Mouse (Mus musculus): ENCODE measurements around the gene Tcf20. TPM values are rescaled to one million over a fixed set of nuclear protein-coding genes. Genes with fewer than 3 reads are reported as not detected.

The Tcf20 gene
- total RNA-seq (2021) = 10 to 100 TPM; 60.7 to 67.9 TPM

DNA sequence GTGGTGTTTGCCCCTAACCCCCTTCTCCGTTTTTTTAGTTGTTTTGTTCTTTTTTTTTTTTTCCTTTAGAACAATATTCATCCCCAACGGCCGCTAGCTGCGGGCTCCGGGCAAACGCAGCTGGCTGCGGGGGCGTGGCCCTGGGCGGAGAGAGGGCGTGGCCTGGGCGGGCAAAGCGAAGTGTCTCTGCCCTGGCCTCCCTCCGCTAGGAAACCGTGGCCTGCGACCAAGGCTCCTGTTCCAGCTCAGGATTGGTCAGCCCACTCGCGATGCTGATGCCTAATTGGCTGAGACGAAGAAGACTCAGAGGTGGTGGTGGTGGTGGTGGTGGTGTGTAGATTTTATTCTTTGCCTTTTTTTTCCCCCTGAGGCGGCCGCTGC is at the start of gene Tcf20:
Tcf20 (minus strand) TSS at position 141 of the 381 bp plus-strand sequence.
- intact Hi-C loops (cut with DNase I) = loop anchor here (5.0 kb wide), 1 partner anchor 50 kb away; no protein-coding TSS in a partner anchor
- DNase-seq = peak; percentile 96 to 97

DNA sequence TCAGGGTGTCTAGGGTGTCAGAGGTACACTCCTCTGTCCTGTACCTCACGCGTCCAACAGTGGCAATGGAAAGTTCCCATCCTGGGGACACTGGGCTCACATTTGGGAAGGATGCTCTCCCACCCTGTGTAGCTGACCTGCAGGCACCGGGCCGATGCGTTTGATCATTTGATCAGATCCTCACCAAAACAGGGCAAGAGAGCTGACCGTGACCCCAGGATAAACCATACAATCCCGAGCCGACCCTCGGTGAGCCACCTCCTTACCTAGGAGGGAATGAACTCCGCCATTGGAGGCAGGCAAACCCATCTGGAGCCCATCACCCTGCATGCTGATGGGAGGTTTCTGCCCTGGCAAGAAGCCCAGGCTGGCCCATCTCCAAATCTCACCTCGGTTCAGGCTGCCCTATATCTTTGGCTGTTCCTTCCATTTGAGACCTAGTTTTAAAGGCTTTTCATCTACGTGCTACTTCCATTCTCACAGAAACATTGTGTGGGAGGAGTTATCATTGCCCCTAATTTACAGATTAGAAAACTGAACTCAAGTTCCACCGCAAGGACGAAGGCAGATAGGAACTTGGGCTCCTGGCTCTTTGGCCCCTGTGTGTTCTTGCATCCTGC is 49.3 kb upstream of the Tcf20 start:
- intact Hi-C loops (cut with DNase I) = loop anchor here (1.0 to 5.0 kb wide), 5 partner anchors 33 to 223 kb away; partner anchors contain the start of gene Tcf20
- peak; percentile 80 to 83 for DNase-seq

DNA sequence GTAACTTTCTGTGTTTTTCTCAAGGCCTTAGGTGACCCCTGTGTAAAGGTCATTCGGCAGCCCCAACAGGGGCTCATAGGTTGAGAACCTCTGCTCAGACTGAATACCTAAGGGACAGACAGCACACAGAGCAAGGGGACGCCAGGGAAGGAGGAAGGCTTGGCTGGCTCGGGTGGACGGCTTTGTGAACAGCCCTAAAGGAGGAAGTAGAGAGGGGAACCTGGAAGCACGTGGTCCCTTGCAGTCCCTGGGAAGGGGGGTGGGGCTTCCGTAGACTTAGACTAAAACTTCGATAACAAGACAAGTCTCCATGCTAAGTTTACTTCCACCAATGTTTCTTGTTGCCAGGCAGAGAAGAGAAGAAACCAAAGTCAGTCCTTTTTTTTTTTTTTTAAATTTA is 48.4 kb upstream of the Tcf20 start:
- intact Hi-C loops (cut with DNase I) = loop anchor here (2.0 to 5.0 kb wide), 3 partner anchors 49 to 129 kb away; partner anchors contain the start of gene Tcf20
- peak in 1 of 2 experiments; percentile 33 for DNase-seq

DNA sequence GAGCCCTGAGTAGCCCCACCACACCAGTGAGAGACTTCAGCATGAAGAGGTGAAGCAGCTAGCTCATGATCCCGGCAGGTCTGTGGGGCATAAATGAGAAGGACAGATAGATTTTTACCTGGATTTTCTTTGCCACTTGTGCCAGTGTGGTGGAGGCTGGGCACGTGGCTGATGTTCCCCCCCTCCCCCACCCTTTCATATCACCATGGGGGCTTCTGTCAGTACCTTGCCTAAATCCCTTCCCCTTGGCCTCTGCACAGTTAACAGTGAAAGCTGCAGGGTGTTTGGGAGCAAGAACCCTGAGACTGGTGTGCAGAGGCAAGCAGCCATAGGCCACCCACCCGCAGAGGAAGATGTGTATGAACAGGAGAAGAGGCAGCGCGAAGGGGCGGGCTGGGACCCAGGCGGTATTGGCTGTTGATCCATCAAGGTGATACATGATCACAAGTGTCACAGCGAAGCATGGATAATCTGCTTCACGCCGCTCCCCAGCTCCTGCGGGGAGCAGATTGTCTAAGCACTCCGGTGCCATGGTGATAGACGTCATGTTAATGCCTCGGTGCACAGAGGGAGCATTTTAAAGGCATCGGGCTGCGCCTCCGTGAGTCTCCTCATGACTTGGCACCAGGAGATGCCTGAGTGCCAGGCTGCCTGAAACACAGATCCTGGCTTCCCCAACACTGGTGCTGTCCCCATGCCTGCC is 46.8 kb upstream of the Tcf20 start:
- intact Hi-C loops (cut with DNase I) = no loop called here
- DNase-seq = no peak

DNA sequence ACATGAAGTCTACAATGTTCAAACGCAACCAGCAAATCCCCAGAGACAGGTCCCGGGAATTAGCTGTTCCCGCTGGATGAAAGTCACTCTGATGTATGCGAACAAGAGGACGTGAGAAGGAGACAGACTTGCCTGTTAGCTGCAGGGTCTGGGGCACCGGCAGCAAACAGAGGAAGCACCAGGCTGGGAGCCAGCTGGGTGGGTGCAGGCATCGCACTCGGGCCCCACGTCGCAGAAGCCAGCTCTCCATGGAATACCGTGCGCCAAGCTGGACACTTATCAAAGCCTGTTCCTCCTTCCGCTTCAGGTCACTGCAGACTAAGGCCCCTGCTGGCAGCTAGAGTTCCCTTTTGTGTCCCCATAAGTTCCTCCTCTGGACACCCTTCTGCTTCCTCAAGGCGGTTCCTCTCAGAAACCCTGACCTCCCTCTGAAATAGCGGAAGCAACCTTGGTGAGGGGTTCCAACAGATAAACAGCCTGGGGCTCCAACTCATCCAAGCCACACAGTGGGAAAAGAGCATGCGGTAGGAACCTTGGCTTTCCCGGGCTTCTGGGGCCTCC is 45.4 kb upstream of the Tcf20 start, which contains the start of gene Nfam1:
Nfam1 (minus strand) TSS at position 326 of the 561 bp plus-strand sequence.
- intact Hi-C loops (cut with DNase I) = no loop called here
- DNase-seq = peak; percentile 26 to 45

DNA sequence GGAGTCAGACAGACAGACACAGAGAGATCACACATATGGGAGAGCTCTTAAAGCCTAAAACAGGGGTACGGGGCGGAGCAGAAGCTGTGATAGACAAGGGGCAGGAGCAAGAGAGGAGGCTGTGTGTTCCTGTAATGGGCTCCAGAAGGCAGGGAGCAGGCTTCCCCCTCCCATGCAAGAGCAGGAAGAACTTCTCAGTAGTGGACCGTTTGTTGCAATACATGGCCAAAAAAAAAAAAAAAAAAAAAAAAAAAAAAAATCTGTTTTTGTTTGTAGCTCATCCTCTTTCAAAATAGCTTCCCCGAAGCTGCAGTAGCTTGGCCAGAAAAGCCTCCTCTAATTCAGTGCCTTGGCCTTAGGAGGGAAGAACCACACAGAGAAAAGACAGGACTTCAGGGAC is 43.2 kb upstream of the Tcf20 start:
- intact Hi-C loops (cut with DNase I) = no loop called here
- no peak for DNase-seq

DNA sequence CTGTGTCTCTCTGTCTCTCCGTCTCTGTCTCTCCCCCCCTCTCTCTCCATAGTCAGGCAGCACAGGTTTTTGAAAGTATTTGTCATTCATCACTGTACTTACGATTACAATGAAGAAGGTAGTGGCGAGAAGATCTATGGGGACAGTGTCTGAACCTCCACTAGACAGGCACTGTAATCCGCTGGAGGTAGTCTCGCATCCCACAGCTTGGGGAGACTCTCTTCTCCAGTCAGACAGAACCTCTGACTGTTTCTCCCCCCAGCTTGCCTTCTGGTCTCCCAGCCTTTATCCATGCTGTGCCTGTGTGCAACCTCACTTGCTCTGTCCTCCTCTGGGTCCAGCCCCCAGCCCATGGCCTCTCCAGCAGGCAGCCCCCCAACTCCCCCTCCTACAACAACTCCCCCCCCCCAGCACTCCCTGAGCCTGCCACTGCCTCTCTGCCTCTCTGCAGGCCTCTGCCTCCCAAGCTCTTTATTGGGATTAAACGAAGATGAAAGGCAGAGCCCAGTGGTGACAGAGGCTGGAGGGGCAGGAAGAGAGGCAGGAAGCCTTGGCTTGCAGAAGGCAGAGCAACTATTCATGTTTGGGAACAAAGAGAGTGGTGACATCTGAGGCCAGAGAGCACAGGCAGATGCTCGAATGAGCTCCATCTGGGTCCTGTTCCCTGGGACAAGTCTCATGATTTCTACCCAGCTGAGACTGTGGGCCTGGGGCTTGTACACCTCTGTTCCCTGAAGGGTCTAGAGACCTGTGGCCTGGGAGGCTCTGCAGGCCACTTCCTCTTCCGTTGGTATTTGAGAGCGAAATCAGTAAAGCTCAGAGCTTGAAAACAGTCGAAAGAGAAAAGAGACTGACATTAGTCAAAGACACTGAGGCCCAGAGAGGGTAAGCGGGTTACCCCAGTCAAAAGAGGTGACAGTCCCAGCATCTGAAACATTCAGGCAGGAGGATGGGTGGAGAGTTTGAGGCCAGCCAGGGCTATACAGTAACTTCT is 42.4 kb upstream of the Tcf20 start:
- intact Hi-C loops (cut with DNase I) = no loop called here
- peak in 1 of 2 experiments; percentile 20 for DNase-seq

DNA sequence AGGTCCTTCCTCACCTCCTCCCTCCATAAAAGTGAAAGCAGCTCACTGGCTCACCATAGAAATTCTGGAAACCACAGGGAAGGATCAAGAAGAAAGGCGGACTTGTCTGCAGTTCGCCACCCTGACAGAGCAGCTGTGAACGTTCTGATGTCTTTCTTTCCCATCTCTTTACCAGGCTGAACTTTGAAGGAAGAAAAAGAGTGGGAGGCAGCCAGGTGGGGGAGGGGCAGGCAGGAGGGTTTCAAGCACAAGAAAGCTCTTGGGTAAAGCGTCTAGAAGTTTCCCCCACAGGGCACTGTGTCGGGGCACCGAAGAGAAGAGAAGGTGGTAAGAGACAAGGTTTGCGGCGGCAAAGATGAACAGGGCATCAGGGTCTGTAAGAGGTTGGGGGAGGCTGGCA is 38.5 kb upstream of the Tcf20 start:
- no peak for DNase-seq
- intact Hi-C loops (cut with DNase I) = no loop called here

DNA sequence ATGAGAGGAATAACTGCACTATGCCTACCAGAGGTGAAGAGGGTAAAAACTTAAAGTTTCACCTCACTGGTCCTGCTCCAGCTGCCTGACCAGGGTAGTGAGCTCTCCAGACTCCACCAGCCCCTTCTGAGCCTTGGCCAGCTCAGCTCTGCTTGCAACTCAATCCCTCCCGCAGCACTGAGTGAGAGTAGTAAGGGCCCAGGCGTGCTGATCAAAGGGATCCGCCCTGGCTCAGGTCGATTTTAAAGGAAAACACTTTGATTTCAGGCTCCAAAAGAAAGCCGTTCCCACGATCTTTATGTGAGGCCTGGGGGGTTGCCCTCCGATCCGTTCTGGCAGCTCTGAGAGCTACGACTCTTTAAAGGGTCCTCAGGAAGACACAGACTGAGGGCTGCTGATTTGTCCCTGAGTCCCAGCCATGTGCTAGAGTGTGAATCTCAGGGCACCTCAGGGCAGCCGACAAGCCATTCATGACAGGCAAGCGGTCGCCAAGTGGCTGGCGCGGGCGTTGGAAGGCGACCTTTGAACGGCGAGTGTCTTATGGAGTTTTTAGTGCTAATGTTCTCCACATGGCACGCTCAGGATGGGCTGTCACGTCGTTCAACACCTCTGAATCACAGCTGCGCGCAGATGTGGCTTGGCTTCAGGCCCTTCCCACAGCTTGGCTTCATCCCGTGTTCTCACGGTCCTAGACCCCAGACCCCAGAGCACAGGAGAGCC is 37.5 kb upstream of the Tcf20 start:
- intact Hi-C loops (cut with DNase I) = no loop called here
- DNase-seq = peak; percentile 32 to 53

DNA sequence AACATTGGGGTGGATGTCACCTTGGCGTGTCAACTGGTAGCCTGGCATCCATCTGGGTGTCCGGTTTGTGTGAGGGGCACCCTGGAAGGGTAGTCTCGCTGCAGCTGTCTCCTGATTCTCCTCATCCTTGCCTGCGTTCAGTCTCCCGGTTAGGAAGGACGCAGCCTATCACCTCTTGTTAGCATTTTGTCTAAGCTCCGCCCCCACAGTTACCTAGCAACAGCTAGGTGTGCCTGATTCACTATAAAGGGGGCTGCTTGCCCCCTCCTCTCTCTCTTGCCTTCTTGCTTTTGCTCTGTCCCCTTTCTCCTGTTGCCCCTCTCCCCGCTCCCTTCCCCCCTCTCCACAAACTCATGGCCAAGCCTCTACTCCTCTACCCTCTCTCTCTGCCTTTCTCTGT is 35.3 kb upstream of the Tcf20 start:
- no peak for DNase-seq
- intact Hi-C loops (cut with DNase I) = no loop called here

DNA sequence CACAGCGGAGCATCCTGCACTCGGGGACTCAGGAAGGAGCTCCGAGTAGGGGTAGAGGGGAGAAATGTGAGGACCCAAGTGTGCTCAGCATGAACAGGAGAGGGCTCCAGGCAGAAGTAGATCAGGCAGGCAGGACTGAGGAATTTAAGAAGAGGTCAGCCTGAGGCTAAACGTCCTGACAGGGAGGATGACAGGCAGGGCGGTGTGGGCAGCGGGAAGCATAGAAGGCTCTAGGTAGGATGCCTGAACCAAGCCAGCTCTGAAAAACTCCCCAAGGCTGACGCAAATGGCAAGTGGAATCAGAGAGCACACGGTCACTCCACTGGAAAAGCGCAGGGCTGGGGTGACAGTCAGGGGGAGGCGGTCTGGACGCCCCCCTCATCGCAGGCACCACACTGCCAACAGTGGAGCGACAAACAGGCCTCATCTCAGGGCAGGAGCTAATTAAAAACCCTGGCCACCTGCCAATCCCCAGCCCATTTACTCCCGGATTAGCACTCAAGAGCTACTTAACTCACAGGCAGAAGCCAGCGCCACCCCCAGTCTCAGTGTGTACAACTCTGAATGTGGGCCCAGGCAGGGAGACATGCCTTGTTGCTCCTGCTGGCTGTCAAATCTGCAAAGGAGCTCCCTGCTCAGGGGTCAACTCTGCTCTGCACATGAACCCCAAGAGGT is 23.5 kb upstream of the Tcf20 start:
- DNase-seq = peak; percentile 69 to 80
- intact Hi-C loops (cut with DNase I) = no loop called here

DNA sequence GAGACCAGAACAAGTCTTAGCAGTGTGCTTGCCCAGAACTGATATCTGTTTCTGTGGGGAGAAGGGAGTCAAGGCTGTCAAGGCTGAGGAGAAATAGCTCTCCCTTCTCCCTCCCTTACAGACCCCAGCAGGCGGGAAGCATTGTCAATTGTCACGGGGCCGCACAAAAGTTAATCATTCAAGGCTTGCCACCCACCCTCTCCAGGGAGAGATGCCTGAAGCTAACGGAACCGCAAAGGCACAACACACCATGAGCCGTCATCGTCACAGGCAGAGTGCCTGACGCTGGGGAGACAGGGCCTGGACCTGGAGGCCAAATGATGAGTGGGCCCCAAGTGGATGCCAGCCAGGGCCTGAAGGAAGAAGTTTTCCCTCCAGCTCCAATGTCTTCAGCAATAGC is 22.8 kb upstream of the Tcf20 start:
- no peak for DNase-seq
- intact Hi-C loops (cut with DNase I) = no loop called here

DNA sequence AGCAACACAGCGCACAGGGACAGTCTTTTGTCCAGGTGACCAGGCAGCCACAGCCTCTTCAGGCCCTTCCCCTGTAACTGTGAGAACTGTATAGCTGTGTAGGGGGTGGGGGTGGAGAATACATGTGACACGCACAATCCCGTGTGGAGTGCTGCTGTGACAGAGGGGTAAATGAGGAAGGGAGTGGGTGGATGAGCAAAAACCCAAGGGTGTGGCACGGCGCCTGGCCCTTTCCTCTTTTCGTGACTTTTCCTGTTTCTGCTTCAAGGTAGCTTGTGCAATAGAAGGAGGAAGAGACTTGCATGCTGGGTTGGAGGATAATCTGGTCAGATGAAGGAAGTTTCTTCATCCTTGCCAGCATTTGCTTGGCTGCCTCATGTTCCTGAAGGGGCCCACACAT is 21.9 kb upstream of the Tcf20 start:
- intact Hi-C loops (cut with DNase I) = no loop called here

DNA sequence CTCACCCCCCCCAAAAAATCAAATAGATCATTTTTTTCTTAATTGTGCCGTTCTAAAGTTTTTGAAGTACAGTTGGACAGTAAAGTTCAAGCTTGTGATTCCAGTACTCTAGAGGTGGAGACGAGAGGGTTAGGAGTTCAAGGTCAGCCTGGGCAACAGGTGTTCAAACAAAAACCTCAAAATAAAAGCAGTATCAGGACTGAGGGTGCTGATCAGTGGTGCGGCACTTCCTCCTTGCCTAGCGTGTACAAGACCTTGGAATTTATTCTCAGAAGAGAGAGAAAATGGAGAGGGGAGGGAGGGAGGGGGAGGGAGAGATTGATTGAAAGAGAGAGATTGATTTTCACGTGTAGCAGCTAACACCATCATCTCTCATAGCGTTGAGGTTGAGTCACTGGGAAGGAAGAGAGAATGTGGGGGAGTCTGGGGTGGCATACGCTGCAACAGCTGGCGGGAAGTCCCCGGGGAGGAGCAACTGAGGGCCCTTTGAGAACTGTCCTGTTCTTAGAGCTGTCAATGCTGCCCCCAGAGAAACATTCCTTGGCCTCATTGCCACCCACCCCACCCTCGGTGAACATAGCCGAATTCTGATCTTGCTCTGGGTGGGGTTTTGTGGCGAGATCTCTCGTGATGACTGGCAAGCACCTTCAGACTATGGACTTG is 21.2 kb upstream of the Tcf20 start:
- DNase-seq = no peak

More for the DNA sequence above, 21.9 kb upstream of the Tcf20 start:
- DNase-seq = no peak

DNA sequence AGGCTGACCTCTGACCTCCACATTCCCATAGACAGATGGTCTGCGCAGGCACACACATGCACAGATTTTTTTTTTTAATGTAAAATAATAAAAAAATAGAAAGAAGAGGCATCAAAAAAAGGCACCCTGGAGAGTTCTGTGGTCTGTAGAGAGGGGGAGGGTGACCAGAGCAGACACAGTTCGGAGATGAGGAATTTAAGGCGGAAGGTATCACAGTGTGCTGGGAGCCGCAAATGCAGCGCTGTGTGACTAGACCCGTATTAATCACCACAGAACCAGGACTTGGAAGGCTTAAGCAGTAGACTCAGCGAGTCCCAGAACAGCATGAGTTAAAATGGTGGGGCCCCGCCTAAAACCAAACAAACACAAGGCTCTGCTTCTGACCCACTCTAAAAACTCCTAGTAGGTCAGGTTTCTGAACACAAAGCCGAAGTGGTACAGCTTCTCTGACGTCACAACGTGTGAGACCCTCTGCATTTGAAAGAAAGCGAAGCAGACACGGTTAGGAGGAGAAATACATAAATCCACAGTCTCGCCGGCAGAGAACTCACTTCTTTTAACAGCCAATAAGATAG is 19.8 kb upstream of the Tcf20 start:
- intact Hi-C loops (cut with DNase I) = no loop called here
- no peak for DNase-seq

More for the DNA sequence above, 21.2 kb upstream of the Tcf20 start:
- intact Hi-C loops (cut with DNase I) = no loop called here

DNA sequence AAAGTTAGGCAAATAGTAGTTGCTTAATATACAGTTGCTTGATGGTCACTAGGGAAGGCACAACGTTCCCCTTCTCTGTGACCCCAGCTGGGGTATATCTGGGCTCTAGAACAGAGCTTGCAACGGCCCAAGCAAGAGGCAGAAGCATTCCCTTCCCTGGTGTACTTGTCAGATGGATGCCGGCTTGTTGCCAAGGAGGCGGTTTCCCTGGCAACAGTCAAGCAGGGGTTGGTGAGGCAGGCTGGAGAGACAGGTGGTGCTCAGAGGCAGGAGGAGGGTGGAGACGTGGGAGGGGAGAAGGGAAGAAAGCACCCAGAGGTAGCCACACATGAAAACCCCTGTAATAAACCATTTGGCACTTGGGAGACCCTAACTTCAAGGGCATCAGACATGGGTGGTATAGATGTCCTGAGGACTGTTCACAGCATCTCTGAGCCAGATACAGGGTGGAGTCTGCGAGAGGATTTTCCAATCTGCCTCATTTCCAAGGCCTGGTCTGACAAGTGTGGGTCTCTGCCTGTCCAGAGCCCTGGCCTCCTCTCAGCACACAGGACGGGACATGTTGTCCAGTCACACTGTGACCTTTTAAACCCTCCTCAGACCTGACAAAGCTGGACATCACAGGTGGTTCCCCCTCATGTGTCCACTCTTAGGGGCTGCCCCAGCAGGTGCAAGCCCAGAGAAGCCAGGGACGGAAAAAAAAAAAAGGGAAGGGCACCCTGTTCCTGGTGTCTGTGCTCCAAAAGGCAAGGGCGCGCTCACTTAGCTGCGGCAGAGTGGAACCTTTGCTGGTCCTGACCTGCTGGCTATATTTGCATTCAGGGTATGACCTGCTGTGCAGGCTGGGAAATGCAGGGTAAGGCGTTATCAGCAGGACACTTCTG is 15.2 kb upstream of the Tcf20 start:
- intact Hi-C loops (cut with DNase I) = no loop called here
- no peak for DNase-seq

DNA sequence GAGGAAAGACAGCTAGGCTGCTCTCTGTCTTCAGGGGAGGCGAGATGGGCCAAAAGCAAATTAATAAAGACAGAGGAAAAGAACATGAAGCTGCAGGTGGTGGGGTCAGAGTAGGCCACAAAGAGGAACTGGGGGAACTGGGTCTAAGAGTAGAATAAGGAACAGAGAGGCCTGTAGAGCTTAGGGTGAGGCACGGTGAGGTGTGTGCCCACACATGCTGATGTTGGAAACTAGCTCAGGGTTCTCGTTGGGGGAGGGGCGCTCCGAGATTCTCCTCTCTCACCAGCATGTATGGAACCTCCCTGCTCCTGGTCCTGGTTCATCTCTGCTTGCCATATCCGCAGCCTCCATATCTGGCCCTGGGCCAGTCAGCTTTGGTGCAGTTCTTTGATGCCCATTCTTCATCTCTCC is 11.1 kb upstream of the Tcf20 start:
- DNase-seq = no peak
- intact Hi-C loops (cut with DNase I) = no loop called here

DNA sequence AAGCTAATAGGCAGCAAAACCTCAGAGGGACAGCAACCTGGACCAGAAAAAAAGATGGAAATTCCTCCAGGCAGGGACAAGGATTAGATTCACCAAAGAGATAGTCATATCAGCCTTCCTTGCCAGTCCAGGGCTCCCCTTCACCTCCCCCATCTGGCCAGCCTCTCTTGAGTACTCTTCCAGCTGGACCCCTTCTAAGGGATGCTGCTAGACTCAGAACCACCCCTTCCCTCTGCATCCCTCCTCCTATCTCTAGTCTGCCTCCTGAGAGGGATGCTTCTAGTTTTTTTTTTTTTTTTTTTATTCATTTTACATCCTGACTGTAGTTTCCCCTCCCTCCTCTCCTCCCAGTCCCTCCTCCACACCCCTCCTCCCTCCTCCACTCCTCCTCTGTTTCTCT is 8.8 kb upstream of the Tcf20 start:
- intact Hi-C loops (cut with DNase I) = no loop called here
- DNase-seq = no peak
